Mouse (Mus musculus) left cerebral cortex, adult 2 months (tissue): ENCODE results near the gene 2310057M21Rik. TPM values are rescaled to one million over a fixed set of nuclear protein-coding genes. Genes with fewer than 3 reads are reported as not detected.
"Not testable (repeated sequence)": the region's sequence is repeated elsewhere in the genome, so short reads cannot be mapped to it uniquely, and the experiment has no call there.

Source experiments
- DNase-seq, 2 experiments: peaks; one replicate each; pipeline ENCODE4 v3.0.0; 2021 to 2022; ENCODE audit warnings: low spot score in 2 of 2, mixed read lengths in 1 of 2; ENCODE audit errors: extremely low spot score in 1 of 2
- H3K27ac ChIP-seq: fragments of 200-600 bp; 2 replicates; pipeline ENCODE4 v1.8.1; 2022
- H3K4me3 ChIP-seq: fragments of 200-600 bp; 2 replicates; pipeline ENCODE4 v1.8.1; 2022
- CTCF ChIP-seq: fragments of 200-600 bp; IDR thresholded peaks from 2 replicates; pipeline ENCODE4 v1.8.1; 2022; ENCODE audit warnings: antibody characterized with exemption, mild to moderate bottlenecking, moderate library complexity
- intact Hi-C: fragments of 180-260 bp; cut with DNase I; formaldehyde crosslinking; loops from one replicate; pipeline ENCODE4 v1.15.1; 2025
- long read RNA-seq, 2 experiments: library from polyadenylated mRNA; stranded (forward); transcript quantifications; one replicate each; pipeline ENCODE4 v2.0.0; 2021; ENCODE audit warnings: borderline mapping rate in 2 of 2
- total RNA-seq, 2 experiments: library from RNA; stranded (reverse); gene quantifications; 2 replicates each; pipeline ENCODE4 v1.2.3; 2021

2310057M21Rik gene
- 10 to 100 TPM; 24.8 to 28.8 TPM for total RNA-seq
- long read RNA-seq, experiment 1, full-length matches to known transcripts, result 7 of 13 reads
- long read RNA-seq, experiment 1, partial matches to known transcripts, result 2 of 13 reads
- long read RNA-seq, experiment 1, other reads (novel, unspliced or antisense), result 4 of 13 reads
- long read RNA-seq, experiment 2, full-length matches to known transcripts, result 8 of 9 reads
- long read RNA-seq, experiment 2, partial matches to known transcripts, result 0 of 9 reads
- long read RNA-seq, experiment 2, other reads (novel, unspliced or antisense), result 1 of 9 reads

GRCm38 (mm10) chr7:131362615-131363300 lies at the start of gene 2310057M21Rik:
TSS of gene 2310057M21Rik (minus strand) at chr7:131362759.
- intact Hi-C loops, result loop anchor here (2.0 to 5.0 kb wide), 2 partner anchors 48 to 195 kb away; partner anchors contain the start of genes Acadsb and Ikzf5

GRCm38 (mm10) chr7:131411941-131412270 lies 49.3 kb upstream of the 2310057M21Rik start:
- intact Hi-C loops, result loop anchor here (2.0 to 5.0 kb wide), 2 partner anchors 49 to 150 kb away; partner anchors contain the start of genes 2310057M21Rik and Bub3
- no peak for TF ChIP-seq CTCF
- Histone ChIP-seq H3K27ac (no peak overlapping the region), H3K4me3 (peak overlapping the region; percentile 94; the same call in 1 of the 2 replicates)
- no peak for DNase-seq

More at GRCm38 (mm10) chr7:131362615-131363300, at the start of gene 2310057M21Rik:
- TF ChIP-seq CTCF, result no peak
- Histone ChIP-seq H3K27ac (peak within 1 kb of the TSS; percentile 95), H3K4me3 (peak within 1 kb of the TSS; percentile 97)
- peak; percentile 91 to 93 for DNase-seq

GRCm38 (mm10) chr7:131411221-131411940 lies 48.8 kb upstream of the 2310057M21Rik start:
- Histone ChIP-seq H3K27ac (no peak overlapping the region), H3K4me3 (peak overlapping the region; percentile 94)
- no peak for DNase-seq
- no peak for TF ChIP-seq CTCF
- intact Hi-C loops, result loop anchor here (2.0 to 5.0 kb wide), 2 partner anchors 49 to 151 kb away; partner anchors contain the start of genes 2310057M21Rik and Bub3

GRCm38 (mm10) chr7:131410416-131411058 lies 48.0 kb upstream of the 2310057M21Rik start, which contains the start of the genes Ikzf5 and Acadsb:
TSS of gene Ikzf5 (minus strand) at chr7:131410521.
TSS of gene Acadsb (plus strand) at chr7:131410601.
- peak within 1 kb of the TSS; percentile 94 for H3K4me3 ChIP-seq
- intact Hi-C loops, result loop anchor here (2.0 to 5.0 kb wide), 2 partner anchors 48 to 152 kb away; partner anchors contain the start of genes 2310057M21Rik and Bub3
- peak; percentile 98 to 100 for DNase-seq
- TF ChIP-seq CTCF, result no peak
- peak within 1 kb of the TSS; percentile 86 for H3K27ac ChIP-seq

- H3K27ac ChIP-seq, result peak overlapping the region; percentile 86
- no peak for DNase-seq
- intact Hi-C loops, result loop anchor here (2.0 to 5.0 kb wide), 2 partner anchors 47 to 152 kb away; partner anchors contain the start of genes 2310057M21Rik and Bub3
- H3K4me3 ChIP-seq, result peak overlapping the region; percentile 94
- no peak; the same call in 1 of the 2 replicates for TF ChIP-seq CTCF
These were observed 47.4 kb upstream of the 2310057M21Rik start for GRCm38 (mm10) chr7:131409988-131410385.

- Histone ChIP-seq H3K27ac (peak overlapping the region; percentile 86), H3K4me3 (peak overlapping the region; percentile 94)
- TF ChIP-seq CTCF, result no peak; the same call in 1 of the 2 replicates
- intact Hi-C loops, result no loop called here
- DNase-seq, result no peak
These were observed 46.9 kb upstream of the 2310057M21Rik start for GRCm38 (mm10) chr7:131409321-131409987.

- H3K27ac ChIP-seq, H3K4me3 ChIP-seq, intact Hi-C loops, DNase-seq: not testable (repeated sequence)
These were observed 29.2 kb upstream of the 2310057M21Rik start for GRCm38 (mm10) chr7:131391761-131392160.

- TF ChIP-seq CTCF, result peak; percentile 28
- Histone ChIP-seq H3K27ac (peak overlapping the region; percentile 96; the same call in 1 of the 2 replicates), H3K4me3 (peak overlapping the region; percentile 99)
- DNase-seq, result no peak
- intact Hi-C loops, result loop anchor here (5.0 kb wide), 1 partner anchor 510 kb away; no protein-coding TSS in a partner anchor
These were observed 9.5 kb upstream of the 2310057M21Rik start for GRCm38 (mm10) chr7:131371880-131372651.

GRCm38 (mm10) chr7:131371470-131371860 lies 8.9 kb upstream of the 2310057M21Rik start:
- TF ChIP-seq CTCF, result no peak
- Histone ChIP-seq H3K4me3 (peak overlapping the region; percentile 99), H3K27ac (peak overlapping the region; percentile 96)
- no peak for DNase-seq
- intact Hi-C loops, result loop anchor here (5.0 kb wide), 1 partner anchor 511 kb away; no protein-coding TSS in a partner anchor
